ENCODE assay signal across 20 mouse cellular contexts in genomic region chr11:50547776-50548175, GRCm38 (mm10). TPM values are rescaled to one million over a fixed set of nuclear protein-coding genes. Genes with fewer than 3 reads are reported as not detected.
"Had no signal": no experiment of that assay in that cellular context is flagged by ENCODE, and none has a peak within 500 bp of the region (broad histone marks: within the 10 kb centered on the region; RNA-seq: fewer than 3 reads in every experiment).

No protein-coding gene starts in this region.

- H3K9me3 ChIP-seq: limb, embryonic 12.5 days; limb, embryonic 15.5 days; midbrain, embryonic 15.5 days; neural tube, embryonic 12.5 days; neural tube, embryonic 15.5 days had no signal

- H3K36me3 ChIP-seq: limb, embryonic 12.5 days; limb, embryonic 15.5 days; midbrain, embryonic 12.5 days; midbrain, embryonic 15.5 days; neural tube, embryonic 12.5 days; neural tube, embryonic 15.5 days had no signal

- H3K4me3 ChIP-seq: left cerebral cortex, adult 2 months; limb, embryonic 12.5 days; limb, embryonic 15.5 days; midbrain, embryonic 12.5 days; midbrain, embryonic 15.5 days; neural tube, embryonic 12.5 days; neural tube, embryonic 15.5 days had no signal

- H3K27me3 ChIP-seq: limb, embryonic 12.5 days; limb, embryonic 15.5 days; midbrain, embryonic 12.5 days; midbrain, embryonic 15.5 days; neural tube, embryonic 12.5 days; neural tube, embryonic 15.5 days had no signal

- H3K27ac ChIP-seq: left cerebral cortex, adult 2 months; limb, embryonic 12.5 days; limb, embryonic 15.5 days; liver, embryonic 14.5 days; macrophage; midbrain, embryonic 12.5 days; midbrain, embryonic 15.5 days; neural tube, embryonic 12.5 days; neural tube, embryonic 15.5 days had no signal

- H3K9ac ChIP-seq: limb, embryonic 12.5 days; limb, embryonic 15.5 days; liver, embryonic 14.5 days; liver, postnatal 0 days; lung, embryonic 14.5 days; midbrain, embryonic 12.5 days; midbrain, embryonic 15.5 days; neural tube, embryonic 12.5 days; neural tube, embryonic 15.5 days had no signal

- H3K4me2 ChIP-seq: limb, embryonic 12.5 days; limb, embryonic 15.5 days; liver, embryonic 11.5 days; lung, embryonic 14.5 days; midbrain, embryonic 12.5 days; midbrain, embryonic 15.5 days; neural tube, embryonic 12.5 days; neural tube, embryonic 15.5 days had no signal

- ATAC-seq: liver, postnatal 0 days; lung, postnatal 0 days; midbrain, embryonic 15.5 days had no signal

- H3K4me1 ChIP-seq: limb, embryonic 12.5 days; limb, embryonic 15.5 days; midbrain, embryonic 15.5 days; neural tube, embryonic 12.5 days; neural tube, embryonic 15.5 days had no signal

- DNase-seq: kidney, adult 11 months; kidney, adult 9 months; kidney, postnatal 14 days; layer of hippocampus, postnatal 36 days; left cerebral cortex, postnatal 4 days; liver, postnatal 0 days; lung, embryonic 14.5 days; thymus, adult 18-20 months; thymus, postnatal 36 days had no signal

RNA-seq across cellular contexts. Expression of gene Adamts2, which starts 54.1 kb away (rescaled TPM):
- polyA plus RNA-seq: macrophage had no signal
